Mouse (Mus musculus) ES-E14 (cell line): ENCODE results near the gene Smarca2. TPM values are rescaled to one million over a fixed set of nuclear protein-coding genes. Genes with fewer than 3 reads are reported as not detected.
"Not testable (repeated sequence)": the region's sequence is repeated elsewhere in the genome, so short reads cannot be mapped to it uniquely, and the experiment has no call there.

Experiments used
- DNase-seq: peaks from one replicate; pipeline ENCODE4 v3.0.0-alpha.2; 2013; ENCODE audit warnings: low read depth, low spot score
- H3K27ac ChIP-seq: 2 replicates; pipeline ENCODE4 v1.5.1; 2012; ENCODE audit warnings: low read depth, mild to moderate bottlenecking, low read length, moderate library complexity, mixed read lengths; ENCODE audit not compliant: poor library complexity, insufficient read depth, severe bottlenecking
- H3K36me3 ChIP-seq: 2 replicates; pipeline ENCODE4 v1.6.1; 2012; ENCODE audit warnings: mild to moderate bottlenecking, low read length, moderate library complexity, mixed read lengths; ENCODE audit not compliant: control insufficient read depth, poor library complexity, insufficient read depth, severe bottlenecking
- H3K4me1 ChIP-seq, 2 experiments: fragments of 150-350 bp in 1 of 2; sonication (generic) in 1 of 2; 2 replicates each; pipeline ENCODE4 v1.6.1; 2012; ENCODE audit warnings: low read length in 2 of 2, mild to moderate bottlenecking in 1 of 2, mixed read lengths in 1 of 2; ENCODE audit not compliant: control insufficient read depth in 2 of 2, insufficient read depth in 2 of 2, poor library complexity in 1 of 2
- H3K4me3 ChIP-seq, 2 experiments: fragments of 150-350 bp in 1 of 2; sonication (generic) in 1 of 2; 2 replicates each; pipeline ENCODE4 v1.5.1; 2012; ENCODE audit warnings: low read length in 2 of 2, low read depth in 1 of 2, mild to moderate bottlenecking in 1 of 2, mixed read lengths in 1 of 2; ENCODE audit not compliant: insufficient read depth in 1 of 2, poor library complexity in 1 of 2, severe bottlenecking in 1 of 2
- H3K9ac ChIP-seq: 2 replicates; pipeline ENCODE4 v1.6.1; 2012; ENCODE audit warnings: low read depth, mild to moderate bottlenecking, low read length, mixed read lengths; ENCODE audit not compliant: poor library complexity, insufficient read depth, severe bottlenecking
- H3K9me3 ChIP-seq: fragments of 150-350 bp; sonication (generic); 2 replicates; pipeline ENCODE4 v1.6.1; 2012; ENCODE audit warnings: low read depth, mild to moderate bottlenecking, low read length; ENCODE audit not compliant: control insufficient read depth, insufficient read depth
- CHD2 ChIP-seq: IDR thresholded peaks from 2 replicates; pipeline ENCODE4 v1.6.1; 2014; ENCODE audit warnings: mild to moderate bottlenecking, low read depth, low read length, inconsistent platforms
- HCFC1 ChIP-seq: IDR thresholded peaks from 2 replicates; pipeline ENCODE4 v1.6.1; 2012; ENCODE audit warnings: low read length, inconsistent platforms, borderline replicate concordance; ENCODE audit not compliant: insufficient read depth
- MAFK ChIP-seq: IDR thresholded peaks from 2 replicates; pipeline ENCODE4 v1.6.1; 2014; ENCODE audit warnings: mild to moderate bottlenecking, low read depth, low read length, inconsistent platforms; ENCODE audit not compliant: insufficient read depth
- ZC3H11A ChIP-seq: IDR thresholded peaks from 2 replicates; pipeline ENCODE4 v1.6.1; 2012; ENCODE audit warnings: low read depth, mild to moderate bottlenecking, inconsistent platforms, low read length, borderline replicate concordance
- ZNF384 ChIP-seq: IDR thresholded peaks from 2 replicates; pipeline ENCODE4 v1.6.1; 2012; ENCODE audit warnings: low read depth, low read length, inconsistent platforms
- in situ Hi-C, 2 experiments: fragments of 600-800 bp; cut with MboI; formaldehyde crosslinking; loops; one replicate each; pipeline ENCODE4 v1.15.1; 2025; ENCODE audit warnings: low sequenced_read_pairs in 2 of 2, inconsistent platforms in 1 of 2; ENCODE audit not compliant: unreplicated experiment in 2 of 2
- total RNA-seq: library from RNA; depleted of rRNA; stranded (reverse); fragments of 300-350 nt; gene quantifications from 2 replicates; pipeline ENCODE4 v1.2.3, GENCODE M21; 2012

Smarca2 gene
- total RNA-seq, 1 experiment = 3.7 TPM

- no peak for DNase-seq
- H3K9me3 ChIP-seq = no peaks in the 10 kb centered on the region
- H3K27ac ChIP-seq = no peak overlapping the region
- no peak overlapping the region for H3K9ac ChIP-seq
- H3K36me3 ChIP-seq = no peaks in the 10 kb centered on the region
- in situ Hi-C loops = no loop called here
- no peak for TF ChIP-seq HCFC1
- TF ChIP-seq CHD2 = no peak
- TF ChIP-seq ZNF384 = no peak
- no peak for TF ChIP-seq ZC3H11A
- TF ChIP-seq MAFK = no peak
- H3K4me1 ChIP-seq = no peaks in the 10 kb centered on the region
- H3K4me3 ChIP-seq = no peak overlapping the region
These were observed 55.1 kb downstream of the Smarca2 start for GRCm38 (mm10) chr19:26659976-26660375.

GRCm38 (mm10) chr19:26661198-26661597 is 56.3 kb downstream of the Smarca2 start:
- in situ Hi-C loops = no loop called here
- DNase-seq = no peak
- Histone ChIP-seq H3K4me1 (no peaks in the 10 kb centered on the region), H3K36me3 (no peaks in the 10 kb centered on the region), H3K9ac (no peak overlapping the region), H3K9me3 (no peaks in the 10 kb centered on the region), H3K27ac (no peak overlapping the region), H3K4me3 (no peak overlapping the region)
- TF ChIP-seq MAFK = no peak

GRCm38 (mm10) chr19:26666303-26666702 is 61.5 kb downstream of the Smarca2 start:
- H3K4me1 ChIP-seq = no peaks in the 10 kb centered on the region
- no peaks in the 10 kb centered on the region for H3K36me3 ChIP-seq
- no peaks in the 10 kb centered on the region for H3K9me3 ChIP-seq
- no peak overlapping the region for H3K27ac ChIP-seq
- in situ Hi-C loops = no loop called here
- H3K4me3 ChIP-seq = no peak overlapping the region
- H3K9ac ChIP-seq = no peak overlapping the region
- no peak for DNase-seq
- TF ChIP-seq MAFK (no peak), ZC3H11A (no peak), CHD2 (no peak), ZNF384 (no peak), HCFC1 (no peak)

GRCm38 (mm10) chr19:26670089-26670488 is 65.2 kb downstream of the Smarca2 start:
- Histone ChIP-seq H3K36me3 (no peaks in the 10 kb centered on the region), H3K9ac (no peak overlapping the region), H3K4me3 (no peak overlapping the region), H3K9me3 (no peaks in the 10 kb centered on the region), H3K27ac (no peak overlapping the region), H3K4me1 (no peaks in the 10 kb centered on the region)
- no peak for DNase-seq
- in situ Hi-C loops = no loop called here
- TF ChIP-seq MAFK (no peak), ZC3H11A (no peak), ZNF384 (no peak), CHD2 (no peak)

GRCm38 (mm10) chr19:26671413-26671812 is 66.6 kb downstream of the Smarca2 start:
- H3K36me3 ChIP-seq, in situ Hi-C loops, H3K4me1 ChIP-seq, H3K4me3 ChIP-seq, H3K9ac ChIP-seq, H3K9me3 ChIP-seq, H3K27ac ChIP-seq, DNase-seq: not testable (repeated sequence)
